Mouse (Mus musculus) neural tube, embryonic 10.5 days (tissue): ENCODE measurements around the gene Jade1.

Experiments used
- DNase-seq: peaks from one replicate; pipeline ENCODE4 v3.0.0-alpha.2; 2017; ENCODE audit warnings: low spot score; ENCODE audit errors: extremely low spot score

Jade1 gene

DNA sequence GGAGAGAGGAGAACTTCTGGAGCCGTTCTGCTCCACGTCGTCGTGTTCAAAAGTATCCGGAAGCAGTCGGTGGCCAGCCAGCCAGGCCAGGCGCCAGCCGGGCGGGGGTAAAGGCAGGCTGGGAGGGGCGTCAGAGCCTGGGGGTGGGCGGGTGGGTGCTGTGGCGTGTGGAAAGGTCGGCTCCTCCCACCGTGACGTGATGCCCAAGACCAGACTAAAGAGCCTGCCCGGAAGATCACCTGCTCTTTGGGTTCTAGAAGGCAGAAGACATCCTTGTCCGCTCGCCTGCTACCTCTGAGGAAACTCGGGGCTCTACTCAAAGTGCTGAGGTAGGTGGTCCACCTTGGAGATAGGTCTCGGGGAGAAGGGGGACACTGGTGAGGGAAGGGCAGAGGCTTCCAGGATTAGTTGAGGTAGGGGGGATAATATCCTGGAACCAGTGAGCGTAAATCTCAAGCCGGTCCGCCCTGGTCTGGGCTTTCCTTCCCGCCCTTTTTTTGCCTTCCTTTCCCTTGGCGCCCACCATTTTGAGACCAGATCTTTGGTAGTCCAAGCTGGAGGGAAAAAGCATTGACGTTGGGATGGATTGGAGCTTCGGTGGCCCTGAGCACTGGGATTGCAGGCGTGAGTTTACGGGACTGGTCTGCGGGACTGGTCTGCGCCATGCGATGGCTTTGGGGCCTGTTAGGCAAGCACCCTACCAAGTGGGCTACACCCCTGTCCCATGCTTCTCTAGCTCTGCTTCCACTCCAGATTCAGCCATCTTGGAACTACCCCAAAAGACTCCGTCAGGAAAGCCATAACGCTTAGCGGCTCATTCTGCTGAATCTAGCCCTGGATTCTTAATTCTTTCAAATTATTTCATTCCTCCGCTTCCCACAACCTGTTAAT, at the start of gene Jade1:
Jade1 (plus strand) TSS at position 241 of the 891 bp plus-strand sequence.
- DNase-seq = no peak

DNA sequence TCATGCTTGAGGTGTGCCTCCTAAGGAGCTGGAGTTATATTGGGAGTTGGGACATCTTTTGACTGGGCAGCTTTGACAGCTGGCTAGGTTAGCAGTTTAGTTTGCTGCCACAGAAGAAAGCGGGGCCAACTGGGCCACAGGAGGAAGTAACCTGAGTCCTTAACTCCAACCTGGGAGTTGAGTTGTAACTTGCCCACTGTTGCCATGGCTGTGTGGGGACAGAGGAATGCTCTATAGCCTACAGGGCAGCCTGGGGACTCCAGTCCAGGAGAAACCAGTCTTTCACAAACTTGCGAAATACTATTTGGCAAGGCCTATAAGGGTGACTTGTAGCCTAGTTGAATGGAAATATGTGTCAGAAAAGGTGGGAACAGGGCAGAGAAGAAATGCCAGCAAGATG, 46.1 kb upstream of the Jade1 start:
- no peak for DNase-seq

DNA sequence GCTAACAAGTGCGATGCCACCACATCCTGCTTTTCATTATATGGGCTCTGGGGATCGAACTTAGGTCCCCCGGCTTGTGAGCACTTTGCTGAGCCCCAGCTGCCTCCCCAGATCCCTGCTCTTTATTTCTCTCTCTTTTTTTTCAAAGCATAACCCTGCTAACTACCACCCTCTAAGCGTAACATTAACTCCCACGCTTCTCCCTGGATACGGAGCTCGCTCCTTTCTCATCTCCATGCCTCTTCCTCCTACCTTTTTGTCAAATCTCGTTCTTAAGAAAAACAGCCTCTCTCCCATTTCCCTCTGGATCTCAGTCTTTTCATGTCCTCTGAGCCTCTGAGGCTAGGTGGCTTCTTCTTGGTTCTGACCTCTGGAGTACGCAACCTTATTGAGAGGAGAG, 45.3 kb upstream of the Jade1 start:
- no peak for DNase-seq

DNA sequence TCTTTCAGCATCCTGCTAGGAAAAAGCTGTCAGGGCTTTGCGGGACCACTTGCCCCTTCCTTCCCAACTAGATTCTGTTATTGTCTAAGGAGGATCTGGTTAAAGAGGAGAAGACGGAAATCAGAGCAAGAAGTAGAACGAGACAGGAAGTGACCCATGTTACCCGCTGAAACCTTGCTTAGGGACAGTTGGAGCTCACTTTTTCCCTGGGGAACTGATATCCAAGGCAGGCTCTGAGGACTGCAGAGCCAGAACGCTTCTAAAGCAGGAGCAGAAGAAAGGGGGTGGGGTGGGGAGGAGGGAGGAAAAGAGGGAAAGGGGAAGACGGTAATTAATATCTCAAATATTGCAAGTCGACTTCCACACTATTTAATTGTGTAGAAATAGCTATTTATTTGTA, 44.8 kb upstream of the Jade1 start:
- DNase-seq = no peak

DNA sequence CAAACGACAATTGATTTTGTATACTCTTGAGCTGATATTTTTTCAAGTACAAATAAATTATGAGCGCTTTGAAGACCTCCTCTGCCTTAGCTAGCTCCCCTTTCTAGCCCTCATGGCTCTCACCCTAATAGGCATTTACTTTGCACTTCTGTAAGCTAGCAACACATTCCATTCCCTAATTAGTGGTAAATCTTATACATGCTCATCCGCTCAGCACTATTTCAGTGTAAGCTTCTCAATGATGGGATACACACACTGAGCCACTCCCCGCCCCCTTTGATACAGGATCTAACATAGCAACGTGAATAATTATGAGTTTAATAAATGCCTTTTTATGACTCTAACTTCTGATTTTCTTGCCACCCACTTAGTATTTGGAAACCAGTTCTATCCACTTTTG, 41.5 kb upstream of the Jade1 start:
- DNase-seq = no peak

DNA sequence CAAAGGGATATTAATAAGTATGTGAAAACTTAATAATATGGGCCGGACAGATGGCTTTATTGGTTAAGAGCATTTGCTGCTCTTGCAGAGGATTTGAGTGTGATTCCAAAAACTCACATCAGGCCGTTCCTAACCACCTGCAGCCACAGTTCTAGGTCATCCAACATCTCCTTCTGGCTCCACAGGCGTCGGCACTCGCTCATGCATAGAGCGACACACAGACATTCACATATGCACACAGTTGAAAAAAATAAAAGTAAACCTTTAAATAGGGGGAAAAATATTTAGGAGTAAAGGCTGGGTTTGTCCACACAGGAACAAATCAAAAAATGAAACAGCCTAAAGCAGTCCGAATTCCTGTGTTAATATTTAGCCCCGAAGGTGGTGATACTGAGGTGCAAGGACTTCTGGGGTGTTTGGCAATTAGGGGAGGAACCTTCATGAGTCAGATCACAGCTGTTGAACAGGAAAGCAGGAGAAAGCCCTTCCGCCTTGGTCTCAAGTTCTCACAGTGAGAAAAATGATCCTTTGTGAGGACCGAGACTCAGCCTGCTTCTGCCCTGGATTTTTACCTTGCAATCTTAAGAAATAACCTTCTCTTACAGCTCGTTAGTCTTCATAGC, 40.7 kb upstream of the Jade1 start:
- no peak for DNase-seq

DNA sequence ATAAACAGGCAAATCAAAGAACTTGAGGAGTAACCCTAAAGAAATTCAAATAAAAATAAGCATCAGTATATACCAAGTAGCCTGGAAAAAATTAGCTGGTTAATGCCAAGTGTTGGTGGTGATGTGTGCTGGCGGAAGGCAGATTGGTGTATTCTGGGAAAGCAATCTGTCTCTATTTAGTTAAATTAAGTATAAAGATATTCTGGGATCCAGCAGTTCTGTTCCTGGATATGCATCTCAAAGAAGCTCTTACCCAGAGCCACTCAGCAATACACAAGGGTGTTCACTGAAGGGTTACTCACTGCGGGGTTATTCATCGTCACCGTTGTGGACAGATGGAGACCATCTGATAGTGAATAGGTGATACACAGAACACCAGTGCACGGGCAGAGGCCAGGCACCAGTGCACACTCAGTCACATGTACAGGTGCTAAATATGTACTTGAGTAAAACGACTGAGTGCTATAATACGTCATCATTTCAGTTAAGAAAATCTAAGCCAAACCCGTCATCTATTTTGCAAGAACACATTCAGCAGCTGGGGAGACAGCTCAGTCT, 38.5 kb upstream of the Jade1 start:
- DNase-seq = no peak

DNA sequence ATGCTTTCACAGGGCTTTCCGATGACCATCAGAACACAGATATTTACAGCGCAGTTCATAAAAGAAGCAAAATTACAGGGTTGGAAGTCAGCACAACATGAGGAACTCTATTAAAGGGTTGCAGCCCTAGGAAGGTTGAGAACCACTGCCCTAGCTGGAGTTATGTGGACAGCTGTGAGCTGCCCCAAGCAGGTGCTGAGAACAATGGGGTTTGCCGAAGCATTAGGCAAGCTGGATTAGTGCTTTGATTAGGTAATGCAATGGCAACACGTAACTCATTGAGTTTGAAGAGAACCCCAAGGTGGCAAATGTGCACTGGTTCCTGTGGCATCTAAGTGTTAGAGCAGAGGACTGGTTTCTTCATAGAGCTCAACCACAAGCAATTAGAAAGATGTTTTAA, 34.6 kb upstream of the Jade1 start:
- DNase-seq = no peak

DNA sequence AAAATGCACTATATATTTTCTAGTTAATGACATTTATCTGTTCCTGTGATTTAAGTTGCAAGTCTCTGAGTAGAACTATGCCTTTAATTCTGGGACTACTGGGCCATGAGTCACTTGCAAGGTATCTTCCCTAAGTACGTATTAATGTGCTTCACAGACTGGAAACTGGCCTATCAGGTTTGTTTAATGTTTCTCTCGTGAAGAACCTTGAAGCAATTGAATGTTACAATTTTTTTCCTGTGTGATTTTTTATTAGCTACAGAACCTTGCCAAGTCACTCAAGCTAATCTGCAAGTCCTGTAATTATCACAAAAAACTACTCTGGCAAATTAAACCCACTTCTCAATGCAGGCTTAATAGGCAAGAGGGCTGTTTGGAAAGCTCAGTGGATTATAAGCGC, 33.8 kb upstream of the Jade1 start:
- DNase-seq = no peak

DNA sequence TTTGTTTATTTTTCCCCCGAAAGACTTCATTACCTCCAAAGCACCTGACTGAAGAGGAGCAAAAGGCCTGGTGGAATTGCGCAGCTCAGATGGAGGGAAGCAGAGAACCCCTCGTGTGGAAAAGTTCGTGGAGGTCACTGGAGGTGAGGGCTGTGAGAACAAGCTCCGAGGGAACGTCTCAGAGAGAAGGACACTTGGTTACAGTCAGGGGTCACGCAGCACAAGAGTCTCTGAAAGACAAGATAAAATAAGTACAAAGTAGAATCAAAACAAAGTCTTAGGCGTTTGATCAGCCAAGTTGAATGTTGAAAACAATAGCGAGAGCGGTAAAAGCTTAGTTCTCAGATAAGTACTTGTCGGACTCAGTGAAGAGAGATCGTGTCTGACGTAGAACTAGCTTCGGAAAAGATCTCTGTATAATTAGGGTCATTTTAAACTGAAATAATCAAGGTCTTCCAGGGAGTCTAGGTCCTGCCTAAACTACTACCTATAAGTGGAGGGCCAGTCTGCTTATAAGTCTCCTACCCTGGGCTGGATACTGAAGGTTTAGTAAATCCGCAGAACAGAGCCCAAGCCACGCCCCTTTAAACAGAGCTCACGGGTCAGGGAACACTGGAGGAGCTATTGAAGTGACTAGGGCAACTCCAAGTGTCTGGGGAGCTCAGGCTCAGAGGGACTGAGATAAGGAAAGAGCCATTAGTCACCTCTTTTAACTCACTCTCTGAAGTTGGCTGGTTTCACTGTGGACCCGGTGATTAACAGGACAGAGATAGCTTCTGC, 33.1 kb upstream of the Jade1 start:
- DNase-seq = no peak

DNA sequence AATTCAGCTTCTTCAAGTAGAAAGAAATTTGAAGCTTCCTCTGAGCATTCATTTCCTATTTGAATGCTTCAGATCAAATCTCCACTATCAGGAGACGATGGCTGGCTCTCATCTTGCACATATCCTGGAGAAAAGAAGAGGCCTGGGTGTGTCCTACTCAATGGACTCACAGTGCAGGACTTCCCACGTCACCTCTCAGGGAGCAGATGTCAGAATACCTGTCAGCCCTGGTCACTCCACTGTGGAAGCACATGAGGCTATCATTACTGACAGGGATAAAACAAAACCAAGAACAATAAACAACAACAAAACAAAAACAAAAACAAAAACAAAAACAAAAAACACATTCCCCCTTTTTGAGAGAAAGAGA, 32.5 kb upstream of the Jade1 start:
- no peak for DNase-seq

DNA sequence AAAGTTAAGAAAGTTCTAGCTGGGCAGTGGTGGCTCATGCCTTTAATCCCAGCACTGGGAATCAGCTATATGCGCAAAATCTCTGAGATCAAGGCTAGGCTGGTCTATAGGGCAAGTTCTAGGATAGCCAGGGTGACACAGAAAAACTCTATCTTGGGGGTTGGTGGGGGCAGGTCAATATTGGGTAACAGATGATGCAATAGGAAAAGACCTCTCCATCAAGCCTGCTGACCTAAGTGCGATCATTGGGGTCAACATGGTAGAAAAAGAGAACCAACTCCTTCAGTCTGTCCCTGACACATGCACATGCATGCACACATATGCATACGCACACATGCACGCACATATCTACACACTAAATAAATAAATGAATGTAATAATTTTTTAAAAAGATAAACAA, 32.1 kb upstream of the Jade1 start:
- DNase-seq = no peak

DNA sequence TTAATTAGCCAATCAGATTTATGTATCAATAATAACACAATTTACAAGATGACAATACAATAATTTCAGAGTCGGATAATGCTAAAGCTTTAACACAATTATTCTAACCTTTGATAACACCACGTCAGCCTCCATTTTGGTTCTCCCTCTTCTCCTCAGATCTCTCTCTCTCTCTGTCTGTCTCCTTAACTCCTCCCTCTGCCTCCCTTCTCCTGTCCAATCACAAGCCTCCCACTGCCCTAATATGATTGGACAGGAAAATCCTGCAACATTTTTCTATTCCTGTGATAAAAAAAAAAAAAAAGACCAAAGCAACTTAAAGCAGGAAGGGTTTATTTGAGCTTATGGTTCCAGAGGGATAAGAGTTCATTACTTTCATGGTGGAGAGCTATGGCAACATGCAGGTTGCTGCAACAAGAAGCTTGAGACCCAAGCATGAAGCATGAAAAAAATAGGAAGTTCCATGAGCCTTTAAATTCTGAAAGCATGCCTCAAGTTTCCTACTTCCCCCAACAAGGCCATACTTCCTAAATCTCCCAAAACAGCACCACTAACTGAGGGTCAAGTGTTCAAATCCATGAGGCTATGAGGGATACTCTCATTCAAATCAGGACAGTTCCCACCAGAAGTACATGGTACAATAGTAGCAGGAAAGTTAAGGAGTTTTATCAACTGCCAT, 27.1 kb upstream of the Jade1 start:
- DNase-seq = no peak

DNA sequence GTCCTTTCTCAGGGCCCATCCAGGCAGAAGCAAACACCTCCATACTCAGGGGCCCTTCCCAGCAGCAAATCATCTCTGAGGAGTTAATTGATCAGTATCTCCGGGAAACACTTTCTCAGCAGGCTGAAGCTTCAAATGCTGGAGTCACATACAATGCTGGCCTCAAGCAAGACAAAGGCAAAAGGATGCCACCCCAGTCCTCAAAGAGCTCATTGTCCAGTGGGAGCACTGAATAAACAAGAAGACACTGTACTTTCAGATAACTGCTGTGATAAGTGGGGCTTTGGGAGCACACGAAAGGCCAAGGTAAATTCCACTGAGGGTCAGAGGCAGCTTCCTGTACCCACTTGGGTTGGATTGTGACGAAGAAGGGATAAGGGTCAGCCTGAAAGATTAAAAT, 25.4 kb upstream of the Jade1 start:
- DNase-seq = no peak

DNA sequence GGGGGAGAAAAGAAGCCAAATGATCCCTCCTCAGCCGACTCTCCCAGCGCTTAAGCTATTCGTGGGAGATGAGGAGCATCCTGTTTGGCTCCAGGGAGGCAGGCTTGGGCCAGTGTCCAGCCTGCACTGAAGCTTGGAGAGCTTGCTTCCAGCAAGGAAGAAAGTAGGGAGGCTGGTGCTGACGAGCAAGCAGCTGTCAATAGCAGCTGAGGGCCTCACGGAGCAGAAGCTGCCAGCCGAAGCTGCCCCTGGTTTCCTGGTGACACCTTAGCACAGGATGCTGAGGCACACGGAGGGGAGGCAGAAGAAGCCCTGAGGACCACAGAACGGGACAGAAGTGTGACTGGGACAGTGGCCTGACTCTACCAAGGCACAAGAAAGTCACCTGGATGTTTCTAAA, 24.0 kb upstream of the Jade1 start:
- no peak for DNase-seq

DNA sequence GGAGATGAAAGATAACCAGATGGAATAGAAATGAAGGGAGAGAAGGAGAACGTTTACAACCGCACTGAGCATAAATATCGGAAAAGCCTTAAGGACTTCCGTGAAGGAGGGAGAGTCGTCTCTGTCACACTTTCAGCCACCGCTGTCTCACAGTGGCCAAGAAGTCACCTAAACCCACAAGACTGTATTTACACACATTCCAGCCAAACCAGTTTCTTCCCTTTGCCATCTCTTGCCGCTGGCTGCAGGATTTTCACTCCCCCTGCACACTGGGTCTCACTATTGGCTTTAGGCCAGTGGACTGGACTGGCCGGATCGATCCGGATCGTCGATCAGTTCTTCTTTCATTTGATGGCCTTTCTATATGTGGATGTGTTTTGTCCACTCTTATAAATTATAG, 23.4 kb upstream of the Jade1 start:
- no peak for DNase-seq

DNA sequence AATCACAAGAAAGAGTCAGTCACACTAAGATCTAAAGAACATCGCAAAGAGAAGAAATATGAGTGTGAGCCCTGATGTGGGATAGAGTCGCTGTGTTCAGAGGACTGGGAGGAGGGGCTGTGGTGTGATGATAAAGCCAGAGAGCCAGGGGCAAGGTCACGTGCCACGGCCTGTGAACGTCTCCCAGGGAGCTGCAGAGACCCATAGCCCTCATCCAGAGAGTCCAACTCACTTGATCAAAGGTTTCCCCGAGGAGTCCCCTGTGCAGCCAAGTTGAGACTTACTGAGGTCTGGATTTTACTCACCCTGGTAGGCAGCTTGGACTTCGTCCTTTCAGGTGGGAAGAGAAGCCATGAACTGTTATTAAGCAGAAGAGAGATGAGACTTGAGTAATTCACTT, 21.9 kb upstream of the Jade1 start:
- DNase-seq = no peak

DNA sequence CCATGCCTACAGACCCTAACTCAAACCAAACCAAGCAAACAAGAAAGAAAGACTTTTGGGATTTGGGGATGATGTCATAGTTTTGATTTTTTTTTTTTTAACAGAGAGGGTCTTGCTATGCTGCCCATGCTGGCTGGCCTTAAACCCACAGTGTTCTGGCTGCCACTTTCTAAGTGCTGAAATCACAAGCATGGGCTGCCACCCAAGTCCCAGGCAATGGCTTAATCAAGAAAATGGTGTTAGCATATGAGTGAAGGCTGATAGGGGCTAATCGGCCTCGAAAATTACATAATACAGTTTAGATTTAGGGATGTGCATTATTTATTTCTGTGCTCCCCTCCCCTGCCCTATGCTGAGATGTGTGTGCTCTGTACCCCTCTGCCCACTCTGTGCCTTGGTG, 17.6 kb upstream of the Jade1 start:
- no peak for DNase-seq

DNA sequence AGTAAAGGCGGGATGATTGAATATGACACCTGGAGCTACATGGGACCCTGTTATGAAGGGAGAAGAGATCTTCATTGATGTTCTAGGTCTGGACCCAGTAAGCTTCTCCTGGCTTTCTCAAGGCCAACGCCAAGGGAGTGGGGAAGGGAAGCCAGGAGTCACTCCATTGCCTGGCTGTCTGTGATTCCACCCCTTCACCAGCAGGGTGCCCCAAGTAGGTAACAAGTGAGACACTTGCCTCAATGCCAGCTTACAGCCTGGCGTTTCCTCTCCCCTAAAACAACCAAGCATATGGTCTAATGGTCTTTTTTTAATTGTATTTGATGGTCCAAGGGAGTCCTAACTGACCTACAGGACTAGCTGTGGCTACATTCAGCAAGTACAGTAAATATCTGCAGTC, 14.2 kb upstream of the Jade1 start:
- DNase-seq = no peak

DNA sequence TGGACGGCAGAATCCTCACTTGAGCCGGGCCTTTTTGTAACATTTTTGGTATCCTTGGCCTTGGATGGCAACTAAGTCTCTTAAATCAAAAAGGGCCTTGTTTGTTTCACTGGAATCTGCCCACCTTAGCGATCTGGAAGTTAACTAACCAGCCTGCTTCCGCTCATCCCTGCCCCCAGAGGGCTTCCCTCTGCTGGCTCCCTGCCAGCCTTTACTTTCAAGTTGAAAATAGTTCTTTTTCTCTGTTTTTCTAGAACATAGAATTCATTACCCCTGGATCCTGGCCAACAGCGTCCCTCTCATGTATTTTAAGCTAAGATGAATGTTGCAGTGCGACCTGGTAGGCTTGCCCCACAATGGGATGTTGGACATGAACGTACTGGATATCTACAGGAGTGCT, 11.1 kb upstream of the Jade1 start:
- DNase-seq = no peak

DNA sequence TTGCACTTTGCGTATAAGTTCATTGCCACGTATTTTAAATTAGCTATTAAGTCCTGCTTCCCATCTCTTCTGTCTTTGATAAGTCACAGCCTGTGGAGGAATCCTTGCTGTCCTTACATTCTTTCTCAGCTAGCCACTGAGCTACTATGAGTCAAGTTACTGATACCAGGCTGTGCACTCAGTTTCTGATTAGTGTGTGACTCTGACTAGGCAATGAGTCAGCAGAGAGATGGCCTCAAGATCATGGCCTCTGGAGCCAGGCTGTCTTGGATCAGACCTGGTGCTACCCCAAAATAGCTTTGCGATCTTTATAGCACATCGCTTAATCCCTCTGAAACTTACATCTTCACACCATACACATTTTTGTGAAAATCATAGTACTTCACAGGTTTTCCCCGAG, 8.2 kb upstream of the Jade1 start:
- no peak for DNase-seq

DNA sequence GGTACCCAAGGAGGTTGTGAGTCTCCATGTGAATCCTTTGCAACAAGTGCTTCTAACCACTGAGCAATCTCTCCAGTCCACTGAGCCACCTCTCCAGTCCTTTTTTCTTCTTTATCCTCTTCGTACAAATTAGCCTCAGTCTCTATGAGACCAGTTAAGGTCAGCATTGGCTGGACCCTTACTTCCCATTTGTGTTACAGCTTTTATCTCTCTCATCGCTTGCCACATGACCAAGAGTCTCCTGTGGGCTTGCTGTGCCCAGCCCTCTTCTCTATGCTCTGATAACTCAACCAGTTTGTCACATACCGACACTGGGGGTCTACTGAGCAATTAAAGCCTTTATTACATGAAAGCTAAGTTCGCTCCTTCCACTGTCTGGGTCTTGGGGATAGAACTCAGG, 7.3 kb upstream of the Jade1 start:
- DNase-seq = no peak
